Mouse (Mus musculus) retina, embryonic 14.5 days (tissue): ENCODE measurements around the gene Necap1.

ENCODE experiments used
- DNase-seq: peaks from one replicate; pipeline ENCODE4 v3.0.0-alpha.2; 2015; ENCODE audit warnings: low spot score

The Necap1 gene

GRCm38 (mm10) chr6:122883603-122884002, 9.3 kb downstream of the Necap1 start:
- no peak for DNase-seq

DNA sequence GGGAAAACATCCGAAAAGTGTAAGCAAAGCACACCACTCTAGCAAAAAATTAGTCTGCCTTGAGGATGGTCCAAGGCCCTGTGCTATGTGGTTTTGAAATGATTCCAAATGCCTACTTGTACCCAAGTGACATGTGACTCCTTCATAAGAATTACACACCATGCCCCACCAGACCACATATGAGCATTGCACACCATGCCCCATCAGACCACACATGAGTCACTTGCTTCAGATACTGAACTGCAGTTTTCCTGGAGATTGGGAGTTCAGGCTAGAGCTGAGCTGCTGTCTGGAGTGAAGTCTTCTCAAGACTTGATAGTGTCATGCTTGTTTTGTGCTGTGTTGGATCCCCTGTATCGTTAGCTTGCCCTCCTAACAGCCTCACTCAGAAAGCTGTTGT, 15.3 kb downstream of the Necap1 start:
- DNase-seq: no peak

DNA sequence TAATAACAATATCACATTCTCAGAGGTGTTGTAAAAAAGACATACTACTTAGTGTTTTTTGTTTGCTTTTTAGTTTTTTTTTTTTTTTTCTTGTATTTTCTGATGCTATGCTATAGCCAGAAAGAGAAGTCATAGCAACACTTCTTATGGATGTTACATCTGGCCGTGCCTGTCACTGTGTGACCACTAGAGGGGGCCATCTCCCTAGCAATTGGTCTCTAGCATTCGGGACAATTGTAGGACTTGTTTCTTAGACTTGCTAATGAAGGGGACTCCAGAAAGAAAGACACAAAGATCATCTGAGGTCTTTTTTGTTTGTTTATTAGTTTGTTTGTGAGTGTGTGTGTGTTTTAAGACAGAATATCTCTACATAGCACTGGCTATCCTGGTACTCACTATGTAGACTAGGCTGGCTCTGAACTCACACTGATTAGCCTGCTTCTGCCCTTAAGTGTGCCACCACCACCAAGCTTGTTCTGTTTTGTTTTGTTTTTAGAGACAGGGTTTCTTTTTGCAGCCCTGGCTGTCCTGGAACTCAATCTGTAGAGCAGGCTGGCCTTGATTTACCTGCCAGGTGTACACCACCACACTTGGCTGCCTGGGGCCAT, 18.3 kb downstream of the Necap1 start:
- peak; percentile 80 for DNase-seq

GRCm38 (mm10) chr6:122919922-122920321, 45.6 kb downstream of the Necap1 start:
- no peak for DNase-seq

GRCm38 (mm10) chr6:122921451-122921850, 47.2 kb downstream of the Necap1 start, which contains the start of gene Clec4a1:
Clec4a1 (plus strand) TSS chr6:122921848.
- DNase-seq: no peak

- no peak for DNase-seq
Observed at GRCm38 (mm10) chr6:122934845-122935244, 60.6 kb downstream of the Necap1 start.
